Mouse (Mus musculus) erythroblast, embryonic 14.5 days (primary cell): ENCODE measurements around the gene Tenm1.

Source experiments
- GATA1 ChIP-seq: IDR thresholded peaks from 2 replicates; pipeline ENCODE4 v1.6.1; 2012; ENCODE audit warnings: low read length, inconsistent platforms, mixed read lengths
- TAL1 ChIP-seq: IDR thresholded peaks from 3 replicates; pipeline ENCODE4 v1.6.1; 2012; ENCODE audit warnings: low read length, inconsistent platforms, mixed read lengths

DNA sequence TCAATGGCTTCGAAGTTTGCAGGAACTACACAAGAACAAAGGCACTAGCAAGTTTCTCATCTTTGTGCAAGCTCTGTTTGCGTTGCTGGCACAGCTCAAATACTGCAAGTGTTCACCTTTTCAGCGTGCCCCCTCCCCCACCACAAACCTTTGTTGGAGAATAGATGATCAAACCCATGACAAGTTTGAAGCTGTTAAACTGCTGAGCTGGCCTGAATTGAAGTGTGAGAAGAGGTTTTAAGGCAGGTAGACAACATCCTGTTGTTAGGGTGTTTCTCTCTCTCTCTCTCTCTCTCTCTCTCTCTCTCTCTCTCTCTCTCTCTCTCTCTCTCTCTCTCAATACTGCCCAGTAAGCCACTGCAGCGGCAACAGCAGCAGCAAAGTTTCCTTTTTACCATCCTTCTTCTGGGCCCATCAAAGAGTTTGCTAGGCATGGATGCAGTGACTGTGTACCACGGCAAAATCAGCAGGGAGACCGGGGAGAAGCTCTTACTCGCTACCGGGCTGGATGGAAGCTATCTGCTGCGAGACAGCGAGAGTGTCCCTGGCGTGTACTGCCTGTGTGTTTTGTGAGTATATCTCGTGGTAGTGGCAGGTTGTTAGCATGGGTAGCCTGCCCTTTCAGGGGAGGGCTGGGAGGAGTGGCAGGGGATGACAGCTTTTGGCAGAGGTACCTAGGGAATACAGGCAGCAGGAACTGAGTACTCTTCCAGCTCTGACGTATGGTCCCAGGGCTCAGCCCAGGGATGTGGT is 926.5 kb downstream of the Tenm1 start, which contains the start of gene Sh2d1a:
- no peak for TF ChIP-seq GATA1
- TF ChIP-seq TAL1: no peak
